Mouse (Mus musculus) G1E (cell line): Measurements from ENCODE around the gene Gramd1c. TPM values are rescaled to one million over a fixed set of nuclear protein-coding genes. Genes with fewer than 3 reads are reported as not detected.
A peak's percentile ranks its signal among the peaks of the same experiment; 100 is the strongest.

Experiments
- ATAC-seq: 2 replicates; pipeline ENCODE4 v1.8.0; 2016; ENCODE audit warnings: mild to moderate bottlenecking; ENCODE audit not compliant: insufficient number of reproducible peaks, poor library complexity, low FRiP score, severe bottlenecking; ENCODE audit errors: extremely low read depth
- DNase-seq: peaks from one replicate; pipeline ENCODE4 v3.0.0; 2012; ENCODE audit warnings: low spot score
- H3K27me3 ChIP-seq: 2 replicates; pipeline ENCODE4 v1.6.1; 2012; ENCODE audit warnings: mild to moderate bottlenecking, low read length, inconsistent platforms; ENCODE audit not compliant: insufficient read depth
- H3K36me3 ChIP-seq: replicated peaks from 2 replicates; pipeline ENCODE3; 2012; ENCODE audit warnings: mild to moderate bottlenecking, inconsistent platforms
- H3K4me1 ChIP-seq: 2 replicates; pipeline ENCODE4 v1.6.1; 2012; ENCODE audit warnings: low read depth, low read length, inconsistent platforms, mixed read lengths; ENCODE audit not compliant: insufficient read depth
- H3K4me3 ChIP-seq: 2 replicates; pipeline ENCODE4 v1.5.1; 2012; ENCODE audit warnings: low read depth, mild to moderate bottlenecking, inconsistent platforms, low read length, moderate library complexity, mixed read lengths
- H3K9me3 ChIP-seq: replicated peaks from 2 replicates; pipeline ENCODE4 v1.6.1; 2012; ENCODE audit warnings: inconsistent platforms
- CTCF ChIP-seq: IDR thresholded peaks from 2 replicates; pipeline ENCODE4 v1.5.1; 2012; ENCODE audit warnings: low read depth, low read length, inconsistent platforms, mixed read lengths
- GATA1 ChIP-seq: IDR thresholded peaks from 2 replicates; pipeline ENCODE4 v1.6.1; 2012; ENCODE audit warnings: borderline replicate concordance, low read length, inconsistent platforms, mixed read lengths
- GATA2 ChIP-seq: IDR thresholded peaks from 2 replicates; pipeline ENCODE4 v1.6.1; 2012; ENCODE audit warnings: low read depth, low read length, inconsistent platforms, borderline replicate concordance
- POLR2AphosphoS5 ChIP-seq: IDR thresholded peaks from 2 replicates; pipeline ENCODE4 v1.6.1; 2012; ENCODE audit warnings: low read depth, low read length, inconsistent platforms; ENCODE audit not compliant: insufficient replicate concordance
- TAL1 ChIP-seq: conservative IDR thresholded peaks from 2 replicates; pipeline ENCODE4 v1.6.1; 2012; ENCODE audit warnings: low read depth, low read length, inconsistent platforms, mixed read lengths
- polyA plus RNA-seq: library from polyadenylated mRNA; stranded (reverse); fragments of >175 nt; gene quantifications from 2 replicates; pipeline ENCODE4 v1.2.3, GENCODE M21; 2012
- total RNA-seq, 2 experiments: library from RNA; stranded (forward) in 1 of 2; stranded (reverse) in 1 of 2; fragments of 200-1000 nt in 1 of 2; fragments of >200 nt in 1 of 2; fragmentation: Nextera tagmentation in 1 of 2; gene quantifications; 2 replicates each; pipeline ENCODE4 v1.2.3; 2014 to 2017

Gene Gramd1c
- total and polyA plus RNA-seq, 3 experiments = 0.10 to 11.2 (median 1.4) TPM

GRCm38 (mm10) chr16:44015416-44016158 lies 47.6 kb downstream of the Gramd1c start:
- peaks cover 18% of the 10 kb centered on the region for H3K4me1 ChIP-seq
- peaks cover 2% of the 10 kb centered on the region for H3K36me3 ChIP-seq
- no peaks in the 10 kb centered on the region for H3K27me3 ChIP-seq
- no peaks in the 10 kb centered on the region for H3K9me3 ChIP-seq
- DNase-seq = no peak
- H3K4me3 ChIP-seq = peak overlapping the region; percentile 52
- TF ChIP-seq GATA1 = no peak
- no peak for TF ChIP-seq TAL1
- no peak for TF ChIP-seq GATA2
- no peak for TF ChIP-seq POLR2AphosphoS5
- TF ChIP-seq CTCF = no peak
- ATAC-seq = no peak

GRCm38 (mm10) chr16:44011010-44011409 lies 52.1 kb downstream of the Gramd1c start:
- Histone ChIP-seq H3K36me3 (peaks cover 7% of the 10 kb centered on the region), H3K4me3 (no peak overlapping the region), H3K9me3 (no peaks in the 10 kb centered on the region), H3K4me1 (peaks cover 3% of the 10 kb centered on the region), H3K27me3 (no peaks in the 10 kb centered on the region)
- DNase-seq = no peak
- TF ChIP-seq POLR2AphosphoS5 = no peak
- TF ChIP-seq GATA1 = no peak
- TF ChIP-seq GATA2 = no peak
- TF ChIP-seq CTCF = no peak
- no peak for TF ChIP-seq TAL1
- ATAC-seq = no peak

GRCm38 (mm10) chr16:44002086-44002485 lies 61.1 kb downstream of the Gramd1c start:
- peaks cover 9% of the 10 kb centered on the region for H3K36me3 ChIP-seq
- no peak overlapping the region for H3K4me3 ChIP-seq
- no peaks in the 10 kb centered on the region for H3K4me1 ChIP-seq
- H3K9me3 ChIP-seq = no peaks in the 10 kb centered on the region
- ATAC-seq (peak; percentile 49; the same call in 1 of the 2 replicates), DNase-seq (no peak)
- TF ChIP-seq GATA2 (no peak), TAL1 (no peak), GATA1 (no peak), POLR2AphosphoS5 (no peak), CTCF (no peak)
- no peaks in the 10 kb centered on the region for H3K27me3 ChIP-seq

GRCm38 (mm10) chr16:43999541-43999940 lies 63.6 kb downstream of the Gramd1c start:
- Histone ChIP-seq H3K4me3 (no peak overlapping the region), H3K36me3 (peaks cover 6% of the 10 kb centered on the region), H3K27me3 (no peaks in the 10 kb centered on the region), H3K9me3 (no peaks in the 10 kb centered on the region), H3K4me1 (no peaks in the 10 kb centered on the region)
- ATAC-seq (no peak), DNase-seq (no peak)
- no peak for TF ChIP-seq CTCF
- TF ChIP-seq POLR2AphosphoS5 = no peak
- no peak for TF ChIP-seq TAL1
- no peak for TF ChIP-seq GATA2
- TF ChIP-seq GATA1 = no peak

GRCm38 (mm10) chr16:43999111-43999510 lies 64.0 kb downstream of the Gramd1c start:
- no peaks in the 10 kb centered on the region for H3K4me1 ChIP-seq
- H3K9me3 ChIP-seq = no peaks in the 10 kb centered on the region
- H3K27me3 ChIP-seq = no peaks in the 10 kb centered on the region
- no peak for ATAC-seq
- DNase-seq = no peak
- H3K4me3 ChIP-seq = no peak overlapping the region
- TF ChIP-seq CTCF (no peak), GATA1 (no peak), POLR2AphosphoS5 (no peak), GATA2 (no peak), TAL1 (no peak)
- H3K36me3 ChIP-seq = peaks cover 6% of the 10 kb centered on the region

- no peak for TF ChIP-seq POLR2AphosphoS5
- no peak for TF ChIP-seq CTCF
- TF ChIP-seq GATA2 = no peak
- TF ChIP-seq GATA1 = no peak
- no peak for TF ChIP-seq TAL1
- no peaks in the 10 kb centered on the region for H3K27me3 ChIP-seq
- no peak for DNase-seq
These were observed 68.5 kb downstream of the Gramd1c start for GRCm38 (mm10) chr16:43994623-43995022.

GRCm38 (mm10) chr16:43986299-43986698 lies 76.8 kb downstream of the Gramd1c start:
- Histone ChIP-seq H3K4me3 (no peak overlapping the region), H3K9me3 (no peaks in the 10 kb centered on the region), H3K27me3 (no peaks in the 10 kb centered on the region), H3K4me1 (no peaks in the 10 kb centered on the region), H3K36me3 (peaks cover 2% of the 10 kb centered on the region)
- no peak for TF ChIP-seq GATA2
- TF ChIP-seq TAL1 = no peak
- TF ChIP-seq POLR2AphosphoS5 = no peak
- TF ChIP-seq GATA1 = no peak
- TF ChIP-seq CTCF = no peak
- ATAC-seq (no peak), DNase-seq (no peak)

More at GRCm38 (mm10) chr16:43994623-43995022, 68.5 kb downstream of the Gramd1c start:
- Histone ChIP-seq H3K36me3 (peaks cover 4% of the 10 kb centered on the region), H3K4me1 (no peaks in the 10 kb centered on the region), H3K4me3 (no peak overlapping the region), H3K9me3 (no peaks in the 10 kb centered on the region)
- ATAC-seq = no peak
